ENCODE assay signal across 10 mouse cellular contexts in the genomic region with DNA sequence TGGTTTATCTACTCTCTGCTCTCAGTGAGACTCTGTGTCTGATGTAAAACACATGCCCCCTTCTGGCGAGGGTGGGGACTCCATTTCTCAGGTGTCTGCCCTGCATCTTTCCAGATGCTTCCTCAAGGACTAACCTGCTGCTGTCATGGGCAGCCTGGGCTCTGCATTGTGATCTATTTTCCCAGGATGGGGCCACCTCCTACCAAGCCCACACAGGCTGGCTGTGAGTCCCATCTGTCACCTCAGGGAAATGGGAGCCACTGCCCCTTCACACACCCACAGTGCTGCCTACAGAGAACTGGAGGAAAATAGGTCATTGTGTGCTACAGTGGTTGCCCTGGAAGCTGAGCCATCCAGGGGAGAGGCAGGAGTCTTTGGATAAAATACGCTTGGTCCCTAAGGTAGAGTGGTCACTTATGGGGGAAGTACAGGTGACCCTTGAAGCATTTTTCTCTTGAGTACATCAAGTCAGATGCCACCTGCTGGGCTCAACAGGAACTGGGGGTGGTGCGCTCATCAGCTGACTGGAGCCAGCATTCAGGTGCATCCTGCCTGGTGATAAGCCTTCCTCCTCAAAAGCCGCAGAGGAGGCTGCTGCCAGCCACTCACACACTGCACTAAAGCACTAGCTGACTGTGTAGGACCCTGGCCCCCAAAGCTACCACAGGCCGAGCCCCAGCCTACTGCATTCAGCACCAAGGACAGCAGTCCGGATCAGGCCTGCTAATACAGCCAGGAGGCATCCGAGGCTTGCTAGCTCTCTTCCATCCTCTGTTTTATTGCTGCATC. TPM values are rescaled to one million over a fixed set of nuclear protein-coding genes. Genes with fewer than 3 reads are reported as not detected.
DNase-seq lines count a peak whose midpoint lies in the region; ATAC-seq and TF ChIP-seq lines count a peak whose summit lies in the region.
"Had no signal": no experiment of that assay in that cellular context is flagged by ENCODE, and none has a peak within 500 bp of the region (broad histone marks: within the 10 kb centered on the region; RNA-seq: fewer than 3 reads in every experiment).

No protein-coding gene starts in this region.

- peaks cover 32% of the 10 kb centered on the region for H3K4me1 ChIP-seq in hindbrain, embryonic 12.5 days
- H3K4me1 ChIP-seq in hindbrain, embryonic 13.5 days (replicated peaks), result peaks cover 58% of the 10 kb centered on the region
- H3K4me1 ChIP-seq in MEL (ENCODE audit: control insufficient read depth in 1 of 2, insufficient read depth in 2 of 2, low read length in 2 of 2), result no peaks in the 10 kb centered on the region
- H3K4me1 ChIP-seq: megakaryocyte, embryonic 14.5 days had no signal

- H3K9me3 ChIP-seq in hindbrain, embryonic 12.5 days (replicated peaks), result no peaks in the 10 kb centered on the region
- H3K9me3 ChIP-seq in hindbrain, embryonic 13.5 days, result no peaks in the 10 kb centered on the region
- no peaks in the 10 kb centered on the region for H3K9me3 ChIP-seq in MEL (replicated peaks; ENCODE audit: insufficient read depth, low read length)
- H3K9me3 ChIP-seq: megakaryocyte, embryonic 14.5 days had no signal

- 46% methylated on average over 7 of the region's 7 CpGs for WGBS in hindbrain, embryonic 12.5 days
- WGBS in hindbrain, embryonic 13.5 days, result 46% methylated on average over 7 of the region's 7 CpGs

- no peak for TF ChIP-seq POLR2A in MEL (IDR thresholded peaks at IDR 0.05; ENCODE audit: control insufficient read depth in 1 of 2, insufficient read depth in 1 of 2, low read depth in 1 of 2, low read length in 2 of 2, poor library complexity in 1 of 2)
- TF ChIP-seq POLR2A in myocyte (IDR thresholded peaks at IDR 0.05; ENCODE audit: insufficient read length, low read depth), result no peak

- peak; percentile 57 for DNase-seq in MEL (ENCODE audit: low read depth, low spot score)
- peak; percentile 70 for DNase-seq in cerebellum, adult 9-11 months
- DNase-seq in hindlimb bud, embryonic 11.5 days (ENCODE audit: extremely low spot score, low read depth, low spot score), result peak; percentile 31
- DNase-seq in yolk sac, embryonic 10.5 days (ENCODE audit: low spot score), result peak; percentile 16
- DNase-seq in gastrocnemius, adult 8-10 months (ENCODE audit: low spot score in 2 of 2), result no peak

- H3K4me2 ChIP-seq in hindbrain, embryonic 12.5 days (replicated peaks), result no peak overlapping the region
- H3K4me2 ChIP-seq in hindbrain, embryonic 13.5 days, result no peak overlapping the region
- H3K4me2 ChIP-seq in myocyte (ENCODE audit: low read depth), result no peak overlapping the region

- no peak for TF ChIP-seq EP300 in MEL (IDR thresholded peaks at IDR 0.05; ENCODE audit: low read depth in 1 of 2, low read length in 2 of 2)

- H3ac ChIP-seq in myocyte (ENCODE audit: control insufficient read depth, insufficient read length), result no peak overlapping the region

- peak; percentile 13 for TF ChIP-seq RAD21 in MEL (IDR thresholded peaks at IDR 0.05; ENCODE audit: low read depth, low read length)

- no peak overlapping the region for H3K9ac ChIP-seq in hindbrain, embryonic 12.5 days
- no peak overlapping the region for H3K9ac ChIP-seq in hindbrain, embryonic 13.5 days
- H3K9ac ChIP-seq in MEL (ENCODE audit: control insufficient read depth, low read depth, low read length, poor library complexity, severe bottlenecking), result no peak overlapping the region

- peak; percentile 23; the same call in 1 of the 2 replicates for ATAC-seq in hindbrain, embryonic 12.5 days (ENCODE audit: low FRiP score)
- no peak; the same call in 1 of the 2 replicates for ATAC-seq in hindbrain, embryonic 13.5 days (ENCODE audit: low FRiP score)

- H3K36me3 ChIP-seq in hindbrain, embryonic 12.5 days, result no peaks in the 10 kb centered on the region
- H3K36me3 ChIP-seq in hindbrain, embryonic 13.5 days, result no peaks in the 10 kb centered on the region; the same call in 1 of the 2 replicates
- H3K36me3 ChIP-seq in MEL (ENCODE audit: control insufficient read depth in 1 of 2, insufficient read depth in 2 of 2, low read length in 2 of 2) (no peaks in the 10 kb centered on the region), myocyte (ENCODE audit: control insufficient read depth, insufficient read depth) (no peaks in the 10 kb centered on the region)

- TF ChIP-seq CTCF in MEL (IDR thresholded peaks at IDR 0.05 in 2 of 3, conservative IDR thresholded peaks at IDR 0.05 in 1 of 3; ENCODE audit: control insufficient read depth in 1 of 3, insufficient read depth in 1 of 3, low read depth in 2 of 3, low read length in 3 of 3, poor library complexity in 1 of 3, severe bottlenecking in 1 of 3), result peak; percentile 36 to 42 (median 38)

- H3K79me2 ChIP-seq in MEL (ENCODE audit: control insufficient read depth, insufficient read depth, low read length, poor library complexity), result no peaks in the 10 kb centered on the region
- no peaks in the 10 kb centered on the region for H3K79me2 ChIP-seq in myocyte (ENCODE audit: control insufficient read depth, insufficient read depth)

- no peak overlapping the region for H3K27ac ChIP-seq in hindbrain, embryonic 12.5 days
- no peak overlapping the region for H3K27ac ChIP-seq in hindbrain, embryonic 13.5 days
- no peak overlapping the region for H3K27ac ChIP-seq in MEL (ENCODE audit: control insufficient read depth, low read depth, low read length)

- H3K4me3 ChIP-seq in hindbrain, embryonic 12.5 days, result no peak overlapping the region
- no peak overlapping the region for H3K4me3 ChIP-seq in hindbrain, embryonic 13.5 days
- H3K4me3 ChIP-seq in MEL (ENCODE audit: control insufficient read depth in 1 of 2, insufficient read depth in 1 of 2, low read depth in 2 of 2, low read length in 2 of 2) (no peak overlapping the region), myocyte (no peak overlapping the region)
- H3K4me3 ChIP-seq: erythroblast, embryonic 14.5 days; megakaryocyte, embryonic 14.5 days had no signal

- no peaks in the 10 kb centered on the region for H3K27me3 ChIP-seq in hindbrain, embryonic 12.5 days
- H3K27me3 ChIP-seq in hindbrain, embryonic 13.5 days, result no peaks in the 10 kb centered on the region
- no peaks in the 10 kb centered on the region for H3K27me3 ChIP-seq in MEL (ENCODE audit: control insufficient read depth in 1 of 2, insufficient read depth in 2 of 2, low read length in 2 of 2)
- H3K27me3 ChIP-seq in myocyte (ENCODE audit: control insufficient read depth, insufficient read depth, insufficient read length), result peaks cover 6% of the 10 kb centered on the region

TF ChIP-seq in MEL, 35 proteins besides CTCF, POLR2A, EP300 and RAD21:
- TF ChIP-seq BHLHE40 (IDR thresholded peaks at IDR 0.05; ENCODE audit: borderline replicate concordance, low read depth, low read length) (no peak), ZNF384 (IDR thresholded peaks at IDR 0.05; ENCODE audit: low read depth, low read length) (no peak), SMC3 (IDR thresholded peaks at IDR 0.05; ENCODE audit: low read depth, low read length) (peak; percentile 35; the same call in 1 of the 2 replicates)

TF ChIP-seq in myocyte, 11 proteins besides CTCF, POLR2A, EP300 and RAD21:
- no peak for TF ChIP-seq CEBPB (IDR thresholded peaks at IDR 0.05; ENCODE audit: insufficient read depth, poor library complexity, severe bottlenecking)
- no peak for TF ChIP-seq USF1 (IDR thresholded peaks at IDR 0.05; ENCODE audit: low read depth)
- TF ChIP-seq REST (IDR thresholded peaks at IDR 0.05; ENCODE audit: insufficient read depth, insufficient read length), result peak; percentile 93
TF ChIP-seq in myocyte: peak in this region for 1.

RNA-seq across cellular contexts. Expression of a gene that starts 23.5 kb away (rescaled TPM):
- 15.9 and 18.6 TPM in 2 replicates for polyA plus RNA-seq in hindbrain, embryonic 12.5 days (2016; fragmentation: Nextera tagmentation; extraction: Ambion mirVana)
- polyA plus RNA-seq in hindbrain, embryonic 13.5 days (2015; fragmentation: Nextera tagmentation; extraction: Ambion mirVana), result 22.5 and 24.5 TPM in 2 replicates
- 0.19 and 0.39 TPM in 2 replicates for total RNA-seq in MEL (2012; rRNA removed)
- polyA plus RNA-seq in MEL (2012; ENCODE audit: insufficient read depth in 1 of 2, insufficient read length in 2 of 2, low read depth in 1 of 2, low replicate concordance in 2 of 2, missing spikeins in 1 of 2), result under 1 TPM in 1 of 2 experiments, not detected in 1; 0.13 TPM
- 0.05 TPM for polyA plus RNA-seq in myocyte (2012; fragmentation: generic; extraction: Trizol)
- total RNA-seq in gastrocnemius, adult 8-10 months (2022), result under 1 TPM in 1 of 4 experiments, not detected in 3; 0.10 TPM

RNA-seq across cellular contexts. Expression of a gene that starts 54.7 kb away (rescaled TPM):
- polyA plus RNA-seq in hindbrain, embryonic 12.5 days (2016; fragmentation: Nextera tagmentation; extraction: Ambion mirVana), result 65.1 and 67.3 TPM in 2 replicates
- 70.1 and 72.9 TPM in 2 replicates for polyA plus RNA-seq in hindbrain, embryonic 13.5 days (2015; fragmentation: Nextera tagmentation; extraction: Ambion mirVana)
- total RNA-seq in MEL (2012; rRNA removed), result 33.3 and 35.6 TPM in 2 replicates
- 10 to 100 TPM; 53.4 to 63.8 TPM for polyA plus RNA-seq in MEL (2012; ENCODE audit: insufficient read depth in 1 of 2, insufficient read length in 2 of 2, low read depth in 1 of 2, low replicate concordance in 2 of 2, missing spikeins in 1 of 2)
- 47.1 TPM for polyA plus RNA-seq in myocyte (2012; fragmentation: generic; extraction: Trizol)
- total RNA-seq in gastrocnemius, adult 8-10 months (2022), result 10 to 100 TPM; 34.6 to 38.3 (median 34.9) TPM

Comparison
In these comparisons a context has a peak if more than half of its experiments do, and no peak if none do; other contexts are left out.
1. DNase-seq: peak in MEL (single experiment), cerebellum, adult 9-11 months (single experiment), hindlimb bud, embryonic 11.5 days (single experiment) and yolk sac, embryonic 10.5 days (single experiment); none in gastrocnemius, adult 8-10 months (0 of 2).
2. RNA of a gene that starts 23.5 kb away (polyA plus RNA-seq): 22.5 to 24.5 TPM in hindbrain, embryonic 13.5 days and 15.9 to 18.6 TPM in hindbrain, embryonic 12.5 days; 0.13 TPM in MEL and 0.05 TPM in myocyte (single experiment); every median in the first group is over 10 times any median in the second.